Mouse (Mus musculus): ENCODE data around the gene Dusp5.

Dusp5 gene

DNA sequence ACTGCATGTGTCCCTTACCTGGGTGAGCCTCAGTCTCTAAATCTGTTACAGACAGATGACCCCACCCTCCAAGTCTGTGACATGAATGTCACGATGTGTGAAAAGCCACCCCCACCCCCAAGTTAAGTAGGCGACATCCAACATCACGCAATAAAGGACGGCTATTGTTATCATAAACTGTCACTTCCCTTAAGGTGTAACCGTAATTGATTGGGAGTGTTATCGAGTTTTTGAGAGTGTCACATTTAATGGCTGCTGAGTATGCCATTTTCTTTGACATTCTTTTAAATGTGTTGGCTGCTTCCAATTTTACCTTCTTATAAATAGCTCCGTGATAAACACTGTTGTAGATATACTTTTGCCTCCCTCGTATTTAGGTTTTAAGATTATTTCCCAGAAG lies 9.4 kb upstream of the Dusp5 start:
- no peak for DNase-seq

DNA sequence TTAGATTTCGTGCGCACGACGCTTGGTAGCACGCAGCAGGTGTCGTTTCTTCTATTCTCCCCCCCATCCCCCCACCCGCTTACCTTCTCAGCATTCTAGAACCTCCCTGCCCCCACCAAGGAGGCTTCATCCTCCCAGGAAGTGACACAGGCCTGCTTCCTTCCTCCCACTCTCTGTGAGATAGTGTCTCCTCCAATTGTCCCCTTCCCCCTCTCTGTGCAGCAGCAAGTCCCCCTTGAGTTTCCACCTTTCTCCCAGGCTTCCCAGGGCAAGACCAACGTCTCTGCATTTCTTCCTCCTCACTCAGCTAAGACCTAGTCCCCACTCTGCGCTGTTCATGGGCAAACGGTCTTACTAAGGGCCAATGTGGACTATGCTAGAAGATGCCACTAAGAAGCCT lies 8.9 kb upstream of the Dusp5 start:
- no peak for DNase-seq

DNA sequence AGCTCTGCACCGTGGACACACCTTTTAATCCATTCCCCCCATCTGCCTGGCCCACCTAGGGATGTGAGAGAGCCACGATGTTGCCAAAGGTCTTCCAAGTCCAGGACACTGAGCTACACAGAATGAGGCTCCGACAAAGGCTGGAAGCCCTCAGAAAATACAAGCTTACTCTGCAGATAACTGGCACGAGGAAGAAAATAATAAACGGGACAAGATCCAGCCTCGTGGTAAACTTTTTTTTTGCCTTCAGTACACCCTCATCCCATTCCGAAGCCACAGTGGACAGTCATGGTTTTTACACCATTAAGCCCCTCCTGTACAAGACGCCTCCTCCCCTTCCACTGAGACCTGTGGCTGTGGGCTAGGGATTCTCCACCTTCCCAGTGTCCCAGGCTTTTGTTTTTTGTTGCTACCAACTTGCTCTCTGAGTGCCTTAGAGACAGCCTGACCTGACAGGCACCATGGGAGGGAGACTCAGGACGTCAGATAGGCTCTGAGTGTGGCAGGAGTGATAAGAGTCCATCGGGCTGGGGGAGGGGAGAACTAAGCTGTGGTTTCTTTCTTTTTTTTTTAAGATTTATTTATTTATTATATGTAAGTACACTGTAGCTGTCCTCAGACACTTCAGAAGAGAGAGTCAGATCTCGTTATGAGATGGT lies 7.6 kb upstream of the Dusp5 start:
- DNase-seq = no peak

DNA sequence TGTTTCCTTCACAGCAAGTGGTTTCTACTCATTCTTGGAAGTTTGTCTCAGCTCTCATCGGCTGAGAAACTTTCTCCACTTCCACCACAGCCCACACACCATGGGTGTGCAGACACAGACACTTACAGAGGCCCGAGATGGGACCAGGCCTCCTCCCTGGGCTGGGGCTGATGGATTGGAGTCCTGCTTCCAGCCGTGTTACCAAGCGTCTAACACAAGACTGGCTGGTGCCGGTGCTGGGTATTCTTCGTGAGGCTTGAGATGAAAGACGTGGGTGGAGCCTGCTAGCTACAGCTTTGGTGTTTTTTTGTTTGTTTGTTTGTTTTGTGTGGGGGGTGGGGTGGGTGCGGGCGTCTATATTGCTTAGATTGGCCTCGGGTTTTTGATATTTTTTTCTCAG lies 1.4 kb upstream of the Dusp5 start:
- DNase-seq = no peak

DNA sequence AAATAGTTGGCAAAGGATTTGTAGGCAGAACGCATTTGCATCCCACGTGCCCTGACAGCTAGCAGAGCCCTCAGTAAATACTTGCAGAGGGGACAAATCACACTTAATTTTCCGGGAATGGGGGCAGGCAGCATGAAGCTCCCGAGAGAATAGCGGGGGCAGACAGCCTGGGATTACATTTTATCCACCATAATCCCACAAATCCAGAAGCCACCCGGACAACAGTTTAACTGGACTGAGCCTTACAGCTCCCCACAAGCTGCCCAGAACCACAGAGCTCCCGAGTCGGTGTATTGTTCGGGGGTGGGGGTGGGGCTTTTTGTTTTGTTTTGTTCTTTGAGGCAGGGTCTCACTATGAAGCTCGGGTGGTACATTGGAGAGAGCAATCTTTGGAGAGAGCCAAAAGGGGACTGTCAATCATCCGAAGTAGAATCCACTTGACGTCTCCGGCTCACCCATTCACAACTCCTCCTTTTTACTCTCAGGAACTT lies 733 bp upstream of the Dusp5 start:
- no peak for DNase-seq

DNA sequence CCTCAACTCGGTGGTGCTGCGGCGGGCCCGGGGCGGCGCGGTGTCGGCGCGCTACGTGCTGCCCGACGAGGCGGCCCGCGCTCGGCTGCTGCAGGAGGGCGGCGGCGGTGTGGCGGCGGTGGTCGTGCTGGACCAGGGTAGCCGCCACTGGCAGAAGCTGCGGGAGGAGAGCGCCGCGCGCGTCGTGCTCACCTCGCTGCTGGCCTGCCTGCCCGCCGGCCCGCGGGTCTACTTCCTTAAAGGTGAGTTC lies 471 bp downstream of the Dusp5 start:
- DNase-seq = no peak

DNA sequence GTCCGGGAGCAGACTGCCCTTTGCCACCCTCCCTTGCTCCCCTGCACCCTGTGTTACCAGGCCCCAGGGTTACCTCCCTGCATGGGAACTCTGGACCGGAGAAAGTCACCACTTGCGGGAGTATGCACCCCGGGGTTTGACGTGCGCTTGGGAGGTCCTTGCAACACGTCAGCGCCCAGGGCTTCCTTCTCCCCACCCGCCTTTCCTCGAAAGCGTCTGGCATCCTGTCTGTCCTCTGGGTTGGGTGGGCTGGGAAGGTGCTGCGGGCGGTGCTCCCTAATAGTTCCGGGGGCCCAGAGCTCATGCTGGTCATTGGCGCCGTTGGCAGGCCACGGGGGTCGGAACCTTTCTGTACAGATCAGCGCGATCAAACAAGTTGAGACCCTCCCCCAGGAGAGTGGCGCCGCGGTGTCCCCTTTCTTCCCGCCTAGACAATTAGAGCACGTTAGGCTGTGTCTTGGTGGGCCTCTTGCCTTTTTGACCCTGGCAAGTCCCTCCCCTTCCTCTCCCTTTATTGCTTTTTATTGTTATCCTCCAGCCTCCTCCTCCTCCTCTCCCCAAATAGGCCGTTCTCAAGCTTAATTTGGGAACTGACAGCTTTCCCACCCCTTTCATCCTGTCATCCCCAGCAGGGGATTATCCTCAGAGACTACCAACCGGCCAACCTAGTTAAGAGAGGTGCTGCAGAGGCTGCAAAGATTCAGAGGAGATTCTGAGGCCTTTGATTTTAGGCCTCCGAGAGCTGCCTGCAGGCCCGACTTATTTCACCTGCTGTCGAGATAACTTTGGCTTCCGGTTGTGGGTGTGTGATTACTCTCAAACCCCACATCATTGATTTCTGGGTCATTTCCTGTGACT lies 1.0 kb downstream of the Dusp5 start:
- DNase-seq = peak; percentile 56

DNA sequence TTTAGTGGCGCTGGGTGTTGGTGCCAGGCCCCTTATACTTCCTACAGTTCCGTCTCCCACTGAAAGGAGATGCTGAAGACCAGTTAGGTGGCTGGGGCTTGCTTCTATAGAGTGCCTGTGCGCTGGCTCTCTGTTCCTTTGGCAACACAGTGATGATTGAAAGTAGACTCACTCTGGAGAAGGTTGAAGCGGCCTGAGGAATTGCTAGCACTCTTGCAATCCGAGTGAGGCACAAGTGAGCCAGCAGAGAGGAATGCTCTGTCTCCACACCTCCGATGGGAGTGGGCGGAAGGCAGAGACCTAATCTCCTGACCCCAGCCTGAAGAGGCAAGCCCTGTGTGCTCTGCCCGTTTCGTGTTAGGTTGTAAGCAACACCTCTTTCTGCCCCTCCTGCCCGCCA lies 2.5 kb downstream of the Dusp5 start:
- peak; percentile 50 for DNase-seq

DNA sequence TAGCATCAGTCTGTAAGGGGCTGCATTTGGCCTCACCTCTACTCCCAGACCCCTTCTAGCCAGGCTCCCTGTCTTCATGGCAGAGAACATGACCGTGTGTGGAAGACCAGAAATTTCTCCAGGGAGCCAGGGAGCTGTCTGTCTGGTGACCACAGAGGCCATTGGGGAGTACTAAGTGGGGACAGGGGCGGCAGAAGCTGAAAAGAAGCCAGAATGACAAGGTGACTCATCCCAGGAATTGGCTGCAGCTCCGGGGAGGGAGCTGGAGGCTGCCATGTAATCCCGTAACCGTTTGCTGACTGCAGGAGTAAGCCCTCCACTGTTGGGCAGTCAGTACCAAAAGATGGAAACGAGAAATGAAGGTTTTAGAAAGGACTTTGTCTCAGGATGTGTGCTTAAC lies 3.1 kb downstream of the Dusp5 start:
- peak; percentile 76 for DNase-seq

DNA sequence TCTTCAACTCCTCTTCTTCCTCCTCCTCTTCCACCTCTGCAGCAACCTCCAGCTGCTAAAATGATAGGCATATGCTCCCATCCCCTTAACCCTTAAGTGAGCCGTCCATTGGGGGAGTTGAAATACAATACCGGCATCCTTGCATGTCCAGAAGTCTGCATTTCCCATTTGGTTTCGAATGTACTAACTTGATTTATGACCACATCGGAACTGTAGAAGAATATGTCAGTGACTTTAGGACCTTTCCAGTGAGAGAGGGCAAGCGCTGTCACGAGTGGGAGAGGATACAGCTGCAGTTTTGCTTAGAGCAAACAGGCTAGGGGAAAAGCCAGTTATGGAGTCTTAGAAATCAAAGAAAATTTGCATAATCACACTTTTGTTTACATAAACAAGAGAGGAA lies 3.8 kb downstream of the Dusp5 start:
- no peak for DNase-seq

DNA sequence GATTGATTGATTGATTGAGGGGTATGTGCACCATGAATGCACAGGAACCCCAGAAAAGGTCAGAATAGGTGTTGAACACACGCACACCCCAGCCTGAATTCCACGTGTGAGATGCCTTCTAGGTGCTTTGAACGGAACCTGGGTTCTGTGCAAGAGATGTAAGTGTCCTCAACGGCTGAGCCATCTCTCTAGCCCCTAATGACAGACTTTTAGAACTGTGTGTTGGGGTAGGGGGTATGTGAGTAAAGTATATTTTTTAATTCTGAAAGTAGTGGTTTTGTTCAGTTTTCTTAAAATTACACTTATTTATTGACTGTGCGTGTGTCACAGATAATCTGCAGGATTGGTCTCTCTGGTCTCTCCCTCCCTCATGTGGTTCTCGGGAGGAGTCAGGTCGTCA lies 4.3 kb downstream of the Dusp5 start:
- DNase-seq = no peak

DNA sequence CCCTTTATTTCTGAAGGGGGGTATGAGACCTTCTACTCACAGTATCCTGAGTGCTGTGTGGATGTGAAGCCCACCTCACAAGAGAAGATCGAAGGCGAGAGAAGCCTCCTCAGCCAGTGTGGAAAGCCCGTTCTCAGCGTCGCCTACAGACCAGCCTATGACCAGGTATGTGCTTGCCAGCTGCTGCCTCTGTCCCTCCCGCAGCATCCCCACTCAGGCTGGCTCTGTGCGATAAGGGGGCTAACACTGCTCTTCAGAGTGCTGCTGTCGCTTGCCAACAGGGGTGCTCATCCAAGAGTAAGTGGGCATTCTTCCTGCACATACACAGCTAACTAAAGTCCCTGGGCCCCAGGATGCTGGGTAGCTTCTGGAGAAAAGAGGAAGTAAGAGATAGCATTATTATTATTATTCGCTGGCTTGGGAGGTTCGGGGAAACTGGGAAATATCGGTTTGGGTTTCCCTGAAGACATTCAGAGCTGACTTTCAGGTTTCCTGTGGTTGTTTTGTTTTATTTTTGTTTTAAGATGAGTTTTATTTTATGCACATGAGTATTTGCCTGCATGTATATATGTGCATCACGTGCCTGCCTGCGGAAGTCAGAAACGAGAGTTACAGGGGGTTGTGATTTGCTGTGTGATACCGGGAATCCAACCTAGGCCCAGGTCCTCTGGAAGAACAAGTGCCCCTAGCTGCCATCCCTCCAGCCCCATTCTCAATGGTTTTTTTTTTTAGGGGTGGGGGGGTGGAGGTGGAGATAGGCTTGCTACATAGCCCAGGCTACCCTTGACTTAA lies 5.1 kb downstream of the Dusp5 start:
- DNase-seq = no peak

DNA sequence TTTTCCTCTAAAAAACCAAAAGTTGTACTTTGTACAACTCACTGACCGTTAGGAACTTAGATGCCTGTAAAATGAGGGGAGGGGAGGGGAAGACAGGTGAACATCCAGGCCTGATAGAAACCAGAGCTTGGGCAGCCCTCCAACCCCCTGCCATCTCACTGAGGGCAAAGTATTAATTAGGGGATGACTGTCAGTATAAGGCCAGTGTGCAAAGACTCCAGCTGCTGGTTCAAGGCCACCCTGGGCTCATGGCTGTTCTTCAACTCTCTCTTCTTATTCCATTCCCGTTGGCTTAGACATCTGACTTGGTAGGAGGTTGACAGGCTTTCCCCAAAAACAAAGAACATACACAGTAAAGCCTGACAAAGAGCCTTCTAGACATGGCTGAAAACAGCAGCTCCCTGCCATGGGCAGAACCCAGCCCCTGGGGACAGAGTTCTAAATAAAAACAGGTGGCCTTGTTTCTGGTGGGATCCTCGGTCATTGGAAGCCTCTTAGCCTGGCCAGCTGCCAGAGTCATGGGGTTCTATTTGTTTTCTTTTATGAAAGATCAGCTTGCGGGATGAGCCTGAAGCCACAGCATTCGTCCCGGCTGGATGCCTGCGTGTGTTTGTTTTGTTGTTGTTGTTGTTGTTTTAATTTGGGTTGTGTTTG lies 6.0 kb downstream of the Dusp5 start:
- DNase-seq = no peak

DNA sequence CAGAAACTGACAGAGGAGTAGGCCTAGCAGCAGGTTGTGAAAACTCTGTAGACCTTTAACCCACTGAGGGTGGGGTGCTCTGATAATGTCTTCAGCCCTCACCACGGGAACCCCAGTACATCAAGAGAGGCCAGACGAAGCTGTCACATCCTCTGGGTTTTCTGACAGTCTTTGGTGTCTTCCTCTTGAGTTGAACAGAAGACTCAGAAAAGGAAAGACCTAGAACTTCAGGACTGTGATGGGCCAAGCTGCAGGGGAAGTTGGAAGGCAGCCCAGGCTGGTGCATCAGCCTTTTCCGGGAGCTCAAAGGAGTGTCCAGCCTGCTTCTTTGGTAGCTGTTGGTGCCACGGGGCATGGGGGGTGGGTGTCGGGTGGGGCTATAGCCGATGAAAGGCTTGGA lies 6.5 kb downstream of the Dusp5 start:
- DNase-seq = no peak

DNA sequence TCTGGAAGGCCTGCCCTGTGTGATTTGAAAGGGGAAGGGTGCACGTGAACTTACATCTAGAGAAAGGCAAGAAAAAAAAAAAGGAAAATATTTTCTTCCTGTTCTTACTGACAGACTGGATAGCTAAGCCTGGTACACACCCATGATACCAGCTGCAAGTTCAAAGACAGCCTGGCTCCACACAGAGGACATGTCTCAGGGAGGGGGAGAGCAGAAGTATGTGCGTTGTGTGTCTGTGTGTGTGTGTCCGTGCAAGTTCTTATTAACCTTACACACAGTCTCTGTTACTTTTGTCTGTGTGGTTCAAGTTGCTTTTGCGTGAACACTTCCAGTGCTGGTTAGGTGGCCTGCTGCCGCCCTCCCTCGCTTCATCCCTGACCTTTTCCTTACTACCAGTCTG lies 7.3 kb downstream of the Dusp5 start:
- DNase-seq = no peak

DNA sequence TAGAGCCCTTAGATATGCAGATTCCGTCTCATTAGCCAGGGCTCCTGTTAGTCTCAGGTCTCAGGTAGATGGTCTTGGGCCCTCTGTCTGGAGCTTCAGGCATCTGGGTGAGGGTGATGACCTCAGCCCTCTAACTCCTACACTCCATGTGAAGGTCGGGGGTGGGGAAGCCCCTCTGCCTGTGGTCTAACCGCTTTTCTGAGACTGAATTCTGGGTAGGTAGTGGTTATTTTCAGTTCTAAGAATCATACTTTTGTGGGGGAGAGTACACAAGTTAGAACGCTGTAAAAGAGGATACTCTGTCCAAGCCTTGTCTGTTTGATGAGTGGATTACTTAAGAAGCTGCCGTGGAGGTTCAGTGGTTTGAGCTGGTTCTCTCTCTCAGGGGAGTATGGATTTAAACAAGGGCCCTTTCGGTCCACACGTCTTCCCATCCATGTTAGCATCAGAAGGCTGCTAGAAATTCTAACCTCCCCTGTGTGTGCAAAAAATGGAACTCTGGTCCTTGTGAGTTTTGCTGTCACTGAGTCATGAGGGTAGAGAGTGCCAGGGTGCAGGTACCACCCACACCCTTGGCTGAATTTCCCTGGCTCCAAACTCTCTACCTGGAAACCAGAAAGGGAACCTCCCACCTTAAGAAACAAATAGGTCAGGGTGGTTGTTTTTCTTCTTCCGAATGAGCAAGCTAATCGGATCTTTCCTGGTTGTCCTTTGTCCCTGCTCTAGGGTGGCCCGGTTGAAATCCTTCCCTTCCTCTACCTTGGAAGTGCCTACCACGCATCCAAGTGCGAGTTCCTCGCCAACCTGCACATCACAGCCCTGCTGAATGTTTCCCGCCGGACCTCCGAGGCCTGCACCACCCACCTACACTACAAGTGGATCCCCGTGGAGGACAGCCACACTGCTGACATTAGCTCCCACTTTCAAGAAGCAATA lies 8.1 kb downstream of the Dusp5 start:
- DNase-seq = no peak

DNA sequence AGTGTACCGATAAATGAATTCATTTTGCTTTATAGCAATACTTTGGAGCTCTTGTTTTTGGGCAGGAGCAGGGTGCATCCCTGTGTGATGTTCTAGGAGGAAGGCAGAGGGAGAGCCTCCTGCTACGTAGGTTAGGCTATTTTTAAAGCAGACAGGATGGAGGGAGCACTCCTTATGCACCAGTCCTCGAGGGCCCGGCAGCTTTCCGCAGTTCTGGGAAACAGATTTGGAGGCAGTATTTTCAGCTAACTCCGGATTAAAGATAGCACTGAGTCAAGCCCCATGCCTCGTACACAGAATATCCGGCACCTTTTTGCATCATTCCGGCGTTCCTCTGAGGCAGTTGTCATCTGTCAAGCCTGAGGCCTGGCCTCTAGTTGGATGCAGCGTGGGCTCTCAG lies 9.1 kb downstream of the Dusp5 start:
- DNase-seq = no peak

DNA sequence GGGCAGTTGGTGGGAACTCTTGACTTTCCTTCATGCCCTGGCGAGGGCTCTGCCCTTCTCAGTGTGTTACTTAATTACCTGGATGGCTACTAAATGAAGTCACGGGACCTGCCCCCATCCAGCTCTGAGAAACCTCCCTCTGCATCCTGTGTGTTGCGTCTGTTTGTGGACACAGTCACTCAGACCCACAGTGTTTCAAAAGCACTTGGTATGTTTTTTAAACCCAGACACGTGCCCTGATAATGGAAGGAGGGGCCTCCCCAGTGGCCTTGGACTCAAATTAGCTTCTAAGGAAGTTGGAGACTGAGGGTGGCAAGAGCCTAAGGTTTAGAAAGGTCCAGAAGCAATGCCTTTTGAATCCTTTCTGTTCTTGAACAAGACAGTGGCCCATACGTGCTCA lies 9.9 kb downstream of the Dusp5 start:
- no peak for DNase-seq

DNA sequence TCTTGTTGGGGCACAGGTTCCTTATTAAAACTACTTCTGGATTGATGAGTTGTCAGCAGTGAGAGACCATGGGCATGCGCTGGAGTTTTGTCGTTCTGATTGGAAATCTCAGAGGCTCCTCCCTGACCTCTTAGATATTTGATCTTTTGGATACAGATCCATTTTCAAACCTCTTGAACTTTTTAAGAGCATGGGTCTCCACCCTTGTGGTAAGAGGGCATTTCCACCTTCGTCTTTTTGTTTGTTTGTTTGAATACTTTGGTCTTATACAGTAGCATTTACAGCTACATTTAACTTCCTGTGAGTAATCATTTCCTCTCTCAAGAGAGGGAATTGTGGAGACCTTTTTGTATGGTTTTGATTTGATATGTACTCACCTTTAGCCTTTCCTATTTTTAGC lies 10.4 kb downstream of the Dusp5 start:
- DNase-seq = no peak

DNA sequence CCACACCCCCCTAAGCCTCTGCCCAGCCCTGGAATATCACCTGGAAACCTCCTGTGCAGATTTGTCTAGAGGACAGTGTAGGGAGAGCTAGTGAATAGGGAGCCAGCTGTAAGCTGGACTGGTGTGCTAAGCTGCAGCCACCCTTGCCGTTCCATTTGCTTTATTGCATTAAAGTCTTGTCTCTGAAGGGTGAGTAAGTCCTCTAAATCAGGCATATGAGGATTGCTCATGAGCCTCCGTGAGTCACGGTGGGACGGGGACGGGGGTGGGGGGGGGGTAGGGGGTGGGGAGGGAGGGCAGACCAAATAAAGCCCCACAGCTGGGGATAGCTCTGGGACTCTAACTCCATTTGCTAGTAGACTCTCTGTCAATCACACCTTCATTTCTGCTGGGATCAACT lies 14.7 kb downstream of the Dusp5 start:
- DNase-seq = no peak

DNA sequence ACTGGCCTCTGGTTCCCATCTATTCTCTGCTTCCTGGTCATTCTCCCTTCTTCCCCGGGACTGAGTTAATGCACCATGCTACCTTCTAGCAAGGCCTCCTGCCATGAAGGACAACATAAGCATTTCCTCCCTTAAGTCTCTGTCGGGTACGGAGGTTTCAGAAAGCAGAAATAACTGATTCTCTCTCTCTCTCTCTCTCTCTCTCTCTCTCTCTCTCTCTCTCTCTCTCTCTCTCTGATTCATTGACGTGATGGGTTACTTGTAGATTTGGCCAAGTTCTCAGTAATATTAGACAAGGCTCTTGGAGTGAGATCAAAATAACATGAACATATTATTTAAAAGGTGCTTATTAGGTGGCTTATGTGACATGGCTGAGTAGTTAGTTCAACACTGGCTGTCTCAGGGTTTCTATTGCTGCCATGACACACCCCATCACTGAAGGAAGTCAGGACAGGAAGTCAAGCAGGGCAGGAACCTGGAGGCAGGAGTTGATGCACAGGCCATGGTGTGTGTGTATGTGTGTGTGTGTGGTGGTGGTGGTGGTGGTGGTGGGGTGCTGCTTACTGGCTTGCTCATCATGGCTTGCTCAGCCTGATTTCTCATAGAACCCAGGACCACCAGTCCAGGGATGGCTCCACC lies 16.1 kb downstream of the Dusp5 start:
- no peak for DNase-seq

DNA sequence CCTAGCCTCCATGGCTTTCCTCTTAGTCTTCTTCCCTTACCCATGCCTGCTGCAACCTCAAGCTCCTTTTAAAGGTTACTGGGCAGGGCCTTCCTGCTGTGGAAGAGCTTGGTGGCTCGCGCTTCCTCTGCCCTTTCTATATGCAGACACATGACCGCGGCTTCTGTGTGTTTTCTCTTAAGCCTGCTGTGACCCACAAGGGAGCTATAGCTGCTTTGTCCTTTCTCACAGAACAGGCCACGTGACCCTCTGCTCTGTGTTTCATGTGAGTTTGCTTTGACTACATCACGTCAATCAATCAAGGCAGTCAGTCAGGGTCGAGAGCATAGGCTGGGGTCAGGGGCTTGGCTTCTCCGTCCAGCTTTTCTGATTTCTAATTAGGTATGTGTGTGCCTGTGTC lies 18.7 kb downstream of the Dusp5 start:
- DNase-seq = no peak
